Mouse (Mus musculus): ENCODE measurements at regions not wholly inside any gene's neighbourhood (a gene's known extent, or its start where the extent isn't known, plus 50 kb on each side); places are given as distances from the start of the nearest gene placed in this dataset.

DNA sequence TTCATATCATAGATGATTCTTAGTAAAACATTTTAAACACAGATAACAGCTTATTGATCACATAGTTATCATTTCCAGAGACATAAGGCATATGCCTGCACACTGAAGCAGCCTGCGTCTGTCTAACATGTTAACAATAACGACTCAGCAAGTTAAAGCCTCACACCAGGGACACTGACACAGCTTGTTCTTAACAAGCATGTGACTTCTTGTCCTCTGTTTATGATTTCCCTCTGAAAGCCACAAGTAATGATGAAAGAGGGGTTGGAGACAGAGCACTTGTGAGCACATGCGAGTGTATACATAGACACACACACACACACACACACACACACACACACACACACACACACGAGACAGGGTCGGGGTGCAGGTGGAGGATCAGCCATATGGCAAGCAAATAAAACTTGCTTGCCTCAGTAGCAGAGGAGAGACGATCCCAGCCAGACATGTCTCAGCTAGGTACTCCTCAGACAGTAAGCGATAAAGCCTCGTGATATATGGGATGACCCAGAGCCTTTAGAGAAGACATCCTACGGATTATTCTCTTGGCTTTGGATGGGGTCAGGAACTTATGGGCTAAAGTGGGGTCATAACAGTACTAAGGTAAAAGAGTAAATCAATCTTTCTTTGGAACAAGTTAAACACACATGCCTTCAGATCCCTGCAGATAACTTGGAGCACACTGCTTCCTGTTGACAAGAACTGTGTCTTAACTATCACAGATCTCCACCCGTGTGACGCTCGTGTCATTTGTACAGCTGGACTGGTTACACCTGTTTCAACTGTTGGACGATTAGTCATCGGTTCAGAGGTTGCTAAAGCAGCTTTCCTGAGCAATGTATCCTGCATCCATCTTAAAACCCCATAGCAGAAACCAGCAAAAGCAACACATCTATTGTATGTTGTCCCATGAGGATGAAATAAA, 51.4 kb upstream of the Ralgps2 start:
- ATAC-seq: peak; percentile 47

DNA sequence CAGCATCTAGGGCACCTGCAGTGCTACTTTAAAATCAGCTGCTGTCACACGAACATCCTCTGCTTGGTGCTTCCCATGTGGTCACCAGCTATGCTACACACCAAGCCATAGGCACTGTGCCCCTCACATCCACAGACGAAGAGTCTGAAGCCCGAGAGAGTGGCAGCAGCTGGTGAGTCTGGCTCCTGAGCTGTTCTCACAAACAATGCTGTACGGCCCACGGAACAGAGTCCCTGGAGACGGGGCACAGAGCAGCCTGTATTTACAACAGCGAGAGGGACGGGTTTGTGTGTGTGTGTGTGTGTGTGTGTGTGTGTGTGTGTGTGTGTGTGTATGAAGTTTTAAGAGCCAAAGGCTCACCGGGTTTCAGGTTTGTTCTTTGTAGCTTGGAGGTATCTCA, 50.7 kb upstream of the Ralgps2 start:
- ATAC-seq: no peak

DNA sequence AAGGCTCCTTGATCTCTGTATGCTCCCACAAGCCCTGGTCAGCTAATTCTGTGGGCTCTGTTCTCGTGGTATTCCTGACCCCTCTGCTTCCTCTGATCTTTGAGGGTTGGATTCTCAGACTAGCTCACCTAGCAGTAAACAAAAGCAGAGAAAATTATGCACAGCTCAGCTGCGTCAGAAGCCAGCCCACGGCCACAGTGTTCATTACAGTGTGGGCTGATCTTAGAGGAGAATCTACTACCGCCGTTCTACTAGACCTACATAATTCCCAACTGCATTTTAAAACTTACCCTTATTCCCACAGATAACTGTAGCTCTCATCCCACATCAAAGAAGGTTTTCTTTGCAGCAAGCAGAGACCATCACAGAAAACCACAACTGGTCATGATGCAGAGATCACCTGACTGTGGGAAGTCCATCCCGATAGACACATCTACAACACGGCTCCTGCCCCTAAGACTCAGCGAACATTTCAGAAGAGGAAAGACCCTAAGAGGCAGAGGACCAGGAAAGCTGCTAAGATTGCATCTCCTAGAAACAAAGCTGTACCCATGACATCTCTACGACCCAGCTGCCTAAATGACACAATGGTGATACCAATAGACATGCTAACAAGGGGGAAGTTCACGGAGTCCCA, 49.8 kb upstream of the Ralgps2 start:
- no peak for ATAC-seq
